Comparison of ENCODE assay signal across 8 mouse cellular contexts in genomic region chr12:17709451-17709850, GRCm38 (mm10). TPM values are rescaled to one million over a fixed set of nuclear protein-coding genes. Genes with fewer than 3 reads are reported as not detected.
DNase-seq lines count a peak whose midpoint lies in the region; ATAC-seq and TF ChIP-seq lines count a peak whose summit lies in the region.

No protein-coding gene starts in this region.

- intact Hi-C loops in gastrocnemius, adult 2 months (cut with DNase I): no loop called here
- intact Hi-C loops in gastrocnemius, postnatal 14 days (cut with DNase I; ENCODE audit: low total_unique reads): no loop called here

- peak overlapping the region; percentile 43; the same call in 1 of the 2 replicates for H3K4me2 ChIP-seq in intestine, embryonic 15.5 days (replicated peaks)
- H3K4me2 ChIP-seq in midbrain, embryonic 15.5 days: no peak overlapping the region
- no peak overlapping the region for H3K4me2 ChIP-seq in heart, embryonic 12.5 days

- WGBS in intestine, embryonic 15.5 days: 35% methylated on average over 4 of the region's 4 CpGs
- 18% methylated on average over 4 of the region's 4 CpGs for WGBS in midbrain, embryonic 15.5 days
- 48% methylated on average over 4 of the region's 4 CpGs for WGBS in heart, embryonic 12.5 days

- no peak overlapping the region for H3K4me3 ChIP-seq in gastrocnemius, adult 2 months
- no peak overlapping the region for H3K4me3 ChIP-seq in intestine, embryonic 15.5 days (replicated peaks)
- no peak overlapping the region for H3K4me3 ChIP-seq in midbrain, embryonic 15.5 days
- no peak overlapping the region for H3K4me3 ChIP-seq in heart, embryonic 12.5 days

- H3K4me1 ChIP-seq in intestine, embryonic 15.5 days (replicated peaks): peaks cover 31% of the 10 kb centered on the region
- peaks cover 15% of the 10 kb centered on the region for H3K4me1 ChIP-seq in midbrain, embryonic 15.5 days
- H3K4me1 ChIP-seq in heart, embryonic 12.5 days (replicated peaks): peaks cover 27% of the 10 kb centered on the region

- TF ChIP-seq CTCF in gastrocnemius, adult 2 months (IDR thresholded peaks at IDR 0.05): peak; percentile 26; the same call in 1 of the 2 replicates
- TF ChIP-seq CTCF in brain, embryonic 14.5 days (IDR thresholded peaks at IDR 0.05; ENCODE audit: borderline replicate concordance, extremely low read depth, insufficient read depth, insufficient read length): peak; percentile 47

- no peak overlapping the region for H3K27ac ChIP-seq in gastrocnemius, adult 2 months
- H3K27ac ChIP-seq in intestine, embryonic 15.5 days: peak overlapping the region; percentile 70
- no peak overlapping the region for H3K27ac ChIP-seq in midbrain, embryonic 15.5 days
- no peak overlapping the region for H3K27ac ChIP-seq in heart, embryonic 12.5 days (ENCODE audit: poor library complexity, severe bottlenecking)

- no peak for TF ChIP-seq POLR2A in brain, embryonic 14.5 days (IDR thresholded peaks at IDR 0.05; ENCODE audit: borderline replicate concordance, extremely low read depth, insufficient read depth, insufficient read length, poor library complexity, severe bottlenecking)

- H3K27me3 ChIP-seq in intestine, embryonic 15.5 days (replicated peaks): no peaks in the 10 kb centered on the region
- no peaks in the 10 kb centered on the region for H3K27me3 ChIP-seq in midbrain, embryonic 15.5 days (replicated peaks)
- no peaks in the 10 kb centered on the region for H3K27me3 ChIP-seq in heart, embryonic 12.5 days (replicated peaks)

- DNase-seq in gastrocnemius, adult 2 months: no peak
- no peak for DNase-seq in gastrocnemius, postnatal 14 days
- DNase-seq in brain, embryonic 14.5 days (ENCODE audit: low read depth): peak; percentile 80
- DNase-seq in right cerebral cortex, postnatal 10 days (ENCODE audit: low spot score in 2 of 2): no peak

- H3K9me3 ChIP-seq in intestine, embryonic 15.5 days: no peaks in the 10 kb centered on the region
- H3K9me3 ChIP-seq in midbrain, embryonic 15.5 days: no peaks in the 10 kb centered on the region
- H3K9me3 ChIP-seq in heart, embryonic 12.5 days (replicated peaks): no peaks in the 10 kb centered on the region

- peak; percentile 68 for ATAC-seq in intestine, embryonic 15.5 days
- ATAC-seq in midbrain, embryonic 15.5 days (replicated peaks): peak; percentile 64; the same call in 1 of the 2 replicates
- no peak for ATAC-seq in heart, embryonic 12.5 days (ENCODE audit: insufficient number of reproducible peaks, low FRiP score)
- ATAC-seq in frontal cortex, adult (ENCODE audit: low TSS enrichment): no peak

- H3K36me3 ChIP-seq in intestine, embryonic 15.5 days: no peaks in the 10 kb centered on the region
- no peaks in the 10 kb centered on the region for H3K36me3 ChIP-seq in midbrain, embryonic 15.5 days (replicated peaks)
- no peaks in the 10 kb centered on the region for H3K36me3 ChIP-seq in heart, embryonic 12.5 days

- H3K9ac ChIP-seq in intestine, embryonic 15.5 days: no peak overlapping the region
- H3K9ac ChIP-seq in midbrain, embryonic 15.5 days: no peak overlapping the region
- H3K9ac ChIP-seq in heart, embryonic 12.5 days: no peak overlapping the region

RNA-seq across cellular contexts. Expression of gene Hpcal1, which starts 18.8 kb away (rescaled TPM):
- total RNA-seq in gastrocnemius, adult 2 months (2021): 10 to 100 TPM in 1 of 2 experiments, 1 to 10 TPM in 1; 4.8 to 10.3 TPM
- 10 to 100 TPM; 11.6 to 17.7 TPM for total RNA-seq in gastrocnemius, postnatal 14 days (2021)
- 82.2 and 113 TPM in 2 replicates for polyA plus RNA-seq in brain, embryonic 14.5 days (2012; rRNA removed)
- 46.7 and 53.5 TPM in 2 replicates for polyA plus RNA-seq in intestine, embryonic 15.5 days (2015; fragmentation: Nextera tagmentation; extraction: Ambion mirVana)
- 92.6 and 97.2 TPM in 2 replicates for polyA plus RNA-seq in midbrain, embryonic 15.5 days (2015; fragmentation: Nextera tagmentation; extraction: Ambion mirVana)
- 19.9 and 22.1 TPM in 2 replicates for polyA plus RNA-seq in heart, embryonic 12.5 days (2016; fragmentation: Nextera tagmentation; extraction: Ambion mirVana)

Comparison
In these comparisons a context has a peak if more than half of its experiments do, and no peak if none do; other contexts are left out.
1. ATAC-seq: peak in intestine, embryonic 15.5 days (single experiment) and midbrain, embryonic 15.5 days (single experiment); none in heart, embryonic 12.5 days (single experiment) and frontal cortex, adult (single experiment).